Mouse (Mus musculus): Measurements from ENCODE around the gene Pop7. TPM values are rescaled to one million over a fixed set of nuclear protein-coding genes. Genes with fewer than 3 reads are reported as not detected.

Gene Pop7
- polyA plus RNA-seq, 1 experiment, result 10.2 TPM

- no peak overlapping the region for H3K27ac ChIP-seq (ENCODE audit: control insufficient read depth, insufficient read depth, low read depth, low read length)
- H3K27me3 ChIP-seq (ENCODE audit: control insufficient read depth, insufficient read depth, low read length), result no peaks in the 10 kb centered on the region
- peaks cover 7% of the 10 kb centered on the region for H3K4me1 ChIP-seq (ENCODE audit: control insufficient read depth, insufficient read depth, low read length)
- H3K36me3 ChIP-seq (ENCODE audit: control insufficient read depth, insufficient read depth, low read length), result no peaks in the 10 kb centered on the region
- H3K4me3 ChIP-seq (ENCODE audit: control insufficient read depth, low read depth, low read length), result no peak overlapping the region
- TF ChIP-seq CTCF (IDR thresholded peaks at IDR 0.05; ENCODE audit: control insufficient read depth, insufficient read depth, insufficient replicate concordance, low read depth, low read length), result no peak
- no peak for TF ChIP-seq POLR2A (IDR thresholded peaks at IDR 0.05; ENCODE audit: control insufficient read depth, low read depth, low read length)
Observed at GRCm38 (mm10) chr5:137472252-137472904, 29.9 kb downstream of the Pop7 start.

GRCm38 (mm10) chr5:137466946-137467345, 35.4 kb downstream of the Pop7 start:
- Histone ChIP-seq H3K4me1 (ENCODE audit: control insufficient read depth, insufficient read depth, low read length) (peaks cover 1% of the 10 kb centered on the region; the same call in 1 of the 2 replicates), H3K4me3 (ENCODE audit: control insufficient read depth, low read depth, low read length) (no peak overlapping the region), H3K27ac (ENCODE audit: control insufficient read depth, insufficient read depth, low read depth, low read length) (no peak overlapping the region), H3K27me3 (ENCODE audit: control insufficient read depth, insufficient read depth, low read length) (no peaks in the 10 kb centered on the region), H3K36me3 (ENCODE audit: control insufficient read depth, insufficient read depth, low read length) (no peaks in the 10 kb centered on the region)
- TF ChIP-seq CTCF (IDR thresholded peaks at IDR 0.05; ENCODE audit: control insufficient read depth, insufficient read depth, insufficient replicate concordance, low read depth, low read length), result no peak
- no peak for TF ChIP-seq POLR2A (IDR thresholded peaks at IDR 0.05; ENCODE audit: control insufficient read depth, low read depth, low read length)

DNA sequence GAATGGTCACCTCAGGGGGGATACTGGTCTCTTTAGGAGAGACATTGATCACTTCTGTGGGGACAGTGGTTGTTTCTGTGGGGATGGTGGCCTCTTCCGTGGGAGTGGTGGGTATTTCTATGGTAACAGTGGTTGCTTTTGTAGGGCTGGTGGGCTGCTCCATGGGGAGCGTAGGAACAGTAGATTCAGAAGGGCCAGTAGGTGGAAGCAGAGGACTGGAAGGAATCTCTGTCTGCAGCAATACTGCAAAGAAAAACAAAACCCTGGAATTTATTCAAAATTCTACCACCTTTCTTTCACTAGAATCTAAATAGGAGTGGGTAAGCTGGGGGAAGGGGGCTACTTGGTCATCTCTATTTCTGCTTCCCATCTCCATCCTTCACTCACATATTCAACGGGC, 37.3 kb downstream of the Pop7 start:
- Histone ChIP-seq H3K4me1 (ENCODE audit: control insufficient read depth, insufficient read depth, low read length) (peaks cover 3% of the 10 kb centered on the region), H3K27me3 (ENCODE audit: control insufficient read depth, insufficient read depth, low read length) (no peaks in the 10 kb centered on the region), H3K4me3 (ENCODE audit: control insufficient read depth, low read depth, low read length) (no peak overlapping the region), H3K27ac (ENCODE audit: control insufficient read depth, insufficient read depth, low read depth, low read length) (no peak overlapping the region), H3K36me3 (ENCODE audit: control insufficient read depth, insufficient read depth, low read length) (no peaks in the 10 kb centered on the region)
- no peak for TF ChIP-seq CTCF (IDR thresholded peaks at IDR 0.05; ENCODE audit: control insufficient read depth, insufficient read depth, insufficient replicate concordance, low read depth, low read length)
- no peak for TF ChIP-seq POLR2A (IDR thresholded peaks at IDR 0.05; ENCODE audit: control insufficient read depth, low read depth, low read length)

- H3K36me3 ChIP-seq (ENCODE audit: control insufficient read depth, insufficient read depth, low read length), result no peaks in the 10 kb centered on the region
- no peak overlapping the region for H3K4me3 ChIP-seq (ENCODE audit: control insufficient read depth, low read depth, low read length)
- TF ChIP-seq POLR2A (IDR thresholded peaks at IDR 0.05; ENCODE audit: control insufficient read depth, low read depth, low read length) (no peak), CTCF (IDR thresholded peaks at IDR 0.05; ENCODE audit: control insufficient read depth, insufficient read depth, insufficient replicate concordance, low read depth, low read length) (no peak)
- H3K4me1 ChIP-seq (ENCODE audit: control insufficient read depth, insufficient read depth, low read length), result peaks cover 7% of the 10 kb centered on the region
- no peak overlapping the region for H3K27ac ChIP-seq (ENCODE audit: control insufficient read depth, insufficient read depth, low read depth, low read length)
- H3K27me3 ChIP-seq (ENCODE audit: control insufficient read depth, insufficient read depth, low read length), result no peaks in the 10 kb centered on the region
Observed at GRCm38 (mm10) chr5:137455866-137456591, 46.3 kb downstream of the Pop7 start.

DNA sequence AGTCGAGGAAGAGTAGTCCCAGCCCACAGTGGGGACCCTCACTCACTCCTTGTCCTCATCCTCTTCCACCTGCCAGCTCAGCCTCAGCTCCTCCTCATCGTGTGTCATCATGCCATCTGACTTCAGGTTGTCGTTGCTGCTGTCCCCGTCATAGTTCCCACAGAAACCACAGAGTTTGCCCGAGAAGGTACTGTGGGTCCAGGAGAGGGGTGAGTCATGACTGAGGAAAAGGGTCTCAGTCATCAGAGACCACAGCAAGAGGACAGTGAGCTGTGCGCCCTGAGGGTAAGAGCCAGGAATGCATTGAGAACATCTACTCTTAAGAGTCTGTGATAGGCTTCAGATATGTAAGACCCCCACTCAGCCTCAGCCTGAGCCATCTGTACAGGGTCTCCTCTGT, 47.1 kb downstream of the Pop7 start:
- no peak overlapping the region for H3K27ac ChIP-seq (ENCODE audit: control insufficient read depth, insufficient read depth, low read depth, low read length)

More for the DNA sequence above, 47.1 kb downstream of the Pop7 start:
- TF ChIP-seq CTCF (IDR thresholded peaks at IDR 0.05; ENCODE audit: control insufficient read depth, insufficient read depth, insufficient replicate concordance, low read depth, low read length), result no peak
- no peak for TF ChIP-seq POLR2A (IDR thresholded peaks at IDR 0.05; ENCODE audit: control insufficient read depth, low read depth, low read length)
- H3K36me3 ChIP-seq (ENCODE audit: control insufficient read depth, insufficient read depth, low read length), result no peaks in the 10 kb centered on the region
- H3K4me1 ChIP-seq (ENCODE audit: control insufficient read depth, insufficient read depth, low read length), result peaks cover 7% of the 10 kb centered on the region
- no peak overlapping the region for H3K4me3 ChIP-seq (ENCODE audit: control insufficient read depth, low read depth, low read length)
- H3K27me3 ChIP-seq (ENCODE audit: control insufficient read depth, insufficient read depth, low read length), result no peaks in the 10 kb centered on the region

Other genes starting within 250 kb of the Pop7 start
- gene Ache, start 215.0 kb downstream of the Pop7 start, polyA plus RNA-seq (2012; rRNA removed), result 0.09 and 0.30 TPM in 2 replicates
- 1.6 and 1.7 TPM in 2 replicates for gene Ufsp1, start 207.9 kb downstream of the Pop7 start, polyA plus RNA-seq (2012; rRNA removed)
- gene Srrt, start 194.8 kb downstream of the Pop7 start, polyA plus RNA-seq (2012; rRNA removed), result 174 and 178 TPM in 2 replicates
- 4.1 and 5.2 TPM in 2 replicates for gene Trip6, start 188.1 kb downstream of the Pop7 start, polyA plus RNA-seq (2012; rRNA removed)
- 3.6 and 4.4 TPM in 2 replicates for gene Slc12a9, start 168.9 kb downstream of the Pop7 start, polyA plus RNA-seq (2012; rRNA removed)
- gene Ephb4, start 152.4 kb downstream of the Pop7 start, polyA plus RNA-seq (2012; rRNA removed), result 1.8 and 2.7 TPM in 2 replicates
- gene Zan, start 25.5 kb downstream of the Pop7 start, polyA plus RNA-seq (2012; rRNA removed), result 10.2 and 11.5 TPM in 2 replicates
- 11.5 and 12.0 TPM in 2 replicates for gene Gigyf1, start 16.0 kb upstream of the Pop7 start, polyA plus RNA-seq (2012; rRNA removed)
- gene Epo, start 30.7 kb upstream of the Pop7 start, polyA plus RNA-seq (2012; rRNA removed), result not detected in 2 replicates
- gene Gnb2, start 31.0 kb upstream of the Pop7 start, polyA plus RNA-seq (2012; rRNA removed), result 369 and 402 TPM in 2 replicates
- 0.25 TPM in 2 replicates for gene Actl6b, start 51.0 kb upstream of the Pop7 start, polyA plus RNA-seq (2012; rRNA removed)
- 4.5 and 5.2 TPM in 2 replicates for gene Tfr2, start 67.3 kb upstream of the Pop7 start, polyA plus RNA-seq (2012; rRNA removed)
- gene Mospd3, start 98.5 kb upstream of the Pop7 start, polyA plus RNA-seq (2012; rRNA removed), result 43.0 and 45.2 TPM in 2 replicates
- gene Pcolce, start 111.3 kb upstream of the Pop7 start, polyA plus RNA-seq (2012; rRNA removed), result 98.5 and 102 TPM in 2 replicates
- 175 and 181 TPM in 2 replicates for gene Fbxo24, start 126.5 kb upstream of the Pop7 start, polyA plus RNA-seq (2012; rRNA removed)
- 131 and 139 TPM in 2 replicates for gene Lrch4, start 126.6 kb upstream of the Pop7 start, polyA plus RNA-seq (2012; rRNA removed)
- 15.0 and 15.6 TPM in 2 replicates for gene Gm20605, start 126.7 kb upstream of the Pop7 start, polyA plus RNA-seq (2012; rRNA removed)
- gene Sap25, start 138.8 kb upstream of the Pop7 start, polyA plus RNA-seq (2012; rRNA removed), result 37.9 and 42.4 TPM in 2 replicates
- gene Irs3, start 143.2 kb upstream of the Pop7 start, polyA plus RNA-seq (2012; rRNA removed), result 0.22 and 0.24 TPM in 2 replicates
- 12.0 and 12.5 TPM in 2 replicates for gene Agfg2, start 182.2 kb upstream of the Pop7 start, polyA plus RNA-seq (2012; rRNA removed)
- 0.97 and 0.98 TPM in 2 replicates for gene Nyap1, start 239.1 kb upstream of the Pop7 start, polyA plus RNA-seq (2012; rRNA removed)
- 423 and 435 TPM in 2 replicates for gene Tsc22d4, start 243.2 kb upstream of the Pop7 start, polyA plus RNA-seq (2012; rRNA removed)